Mouse (Mus musculus): Measurements from ENCODE around the gene Nat8f1. TPM values are rescaled to one million over a fixed set of nuclear protein-coding genes. Genes with fewer than 3 reads are reported as not detected.
"Not testable (repeated sequence)": the region's sequence is repeated elsewhere in the genome, so short reads cannot be mapped to it uniquely, and the experiment has no call there.

The Nat8f1 gene
- polyA plus RNA-seq, 1 experiment from 2014 or later = 6.8 TPM

- peak overlapping the region; percentile 59 for H3K4me3 ChIP-seq (ENCODE audit: low read depth, low read length)
- ATAC-seq (replicated peaks; ENCODE audit: low FRiP score) = no peak
- peak overlapping the region; percentile 66 for H3K4me2 ChIP-seq
- 4% methylated on average over 11 of the region's 11 CpGs for WGBS
- no peak for DNase-seq (ENCODE audit: low spot score)
- H3K4me1 ChIP-seq (replicated peaks; ENCODE audit: control insufficient read depth, insufficient read depth, low read length) = peaks cover 7% of the 10 kb centered on the region; the same call in 1 of the 2 replicates
- no peaks in the 10 kb centered on the region for H3K9me3 ChIP-seq (ENCODE audit: control insufficient read depth, low read length)
- no peaks in the 10 kb centered on the region for H3K27me3 ChIP-seq (replicated peaks; ENCODE audit: control insufficient read depth, insufficient read depth, low read length)
- peak overlapping the region; percentile 79; the same call in 1 of the 2 replicates for H3K27ac ChIP-seq (ENCODE audit: low read depth, low read length)
- H3K9ac ChIP-seq (ENCODE audit: low read depth, low read length) = peak overlapping the region; percentile 83
- H3K36me3 ChIP-seq (ENCODE audit: control insufficient read depth, insufficient read depth, low read length) = no peaks in the 10 kb centered on the region
These were observed 347 bp downstream of the Nat8f1 start for GRCm38 (mm10) chr6:85915141-85915538.

GRCm38 (mm10) chr6:85911587-85911986 is 3.9 kb downstream of the Nat8f1 start, which contains the start of gene Tprkb:
Gene Tprkb (plus strand): TSS chr6:85911865.
- H3K9ac ChIP-seq (ENCODE audit: low read depth, low read length) = no peak within 1 kb of the TSS
- no peaks in the 10 kb centered on the region for H3K36me3 ChIP-seq (ENCODE audit: control insufficient read depth, insufficient read depth, low read length)
- H3K9me3 ChIP-seq (ENCODE audit: control insufficient read depth, low read length) = no peaks in the 10 kb centered on the region
- H3K4me1 ChIP-seq (replicated peaks; ENCODE audit: control insufficient read depth, insufficient read depth, low read length) = peaks cover 6% of the 10 kb centered on the region; the same call in 1 of the 2 replicates
- no peak within 1 kb of the TSS for H3K4me2 ChIP-seq
- no peak within 1 kb of the TSS for H3K27ac ChIP-seq (ENCODE audit: low read depth, low read length)
- no peaks in the 10 kb centered on the region for H3K27me3 ChIP-seq (replicated peaks; ENCODE audit: control insufficient read depth, insufficient read depth, low read length)
- ATAC-seq (replicated peaks; ENCODE audit: low FRiP score) (no peak), DNase-seq (ENCODE audit: low spot score) (no peak)
- 74% methylated on average over 3 of the region's 3 CpGs for WGBS
- no peak within 1 kb of the TSS for H3K4me3 ChIP-seq (ENCODE audit: low read depth, low read length)

GRCm38 (mm10) chr6:85909704-85910103 is 5.8 kb downstream of the Nat8f1 start:
- Histone ChIP-seq H3K9ac (ENCODE audit: low read depth, low read length) (no peak overlapping the region), H3K4me3 (ENCODE audit: low read depth, low read length) (no peak overlapping the region), H3K9me3 (ENCODE audit: control insufficient read depth, low read length) (no peaks in the 10 kb centered on the region), H3K27ac (ENCODE audit: low read depth, low read length) (no peak overlapping the region), H3K27me3 (replicated peaks; ENCODE audit: control insufficient read depth, insufficient read depth, low read length) (no peaks in the 10 kb centered on the region), H3K4me2 (no peak overlapping the region), H3K36me3 (ENCODE audit: control insufficient read depth, insufficient read depth, low read length) (no peaks in the 10 kb centered on the region), H3K4me1 (replicated peaks; ENCODE audit: control insufficient read depth, insufficient read depth, low read length) (0 out of 2 replicates have a peak, but pooled peaks cover under 1% of the 10 kb centered on the region)
- DNase-seq (ENCODE audit: low spot score) = no peak
- ATAC-seq (replicated peaks; ENCODE audit: low FRiP score) = no peak
- 88% methylated on average over 1 of the region's 1 CpGs for WGBS

- H3K4me3 ChIP-seq (ENCODE audit: low read depth, low read length) = no peak overlapping the region
- H3K4me1 ChIP-seq (replicated peaks; ENCODE audit: control insufficient read depth, insufficient read depth, low read length) = no peaks in the 10 kb centered on the region
- no peaks in the 10 kb centered on the region for H3K9me3 ChIP-seq (ENCODE audit: control insufficient read depth, low read length)
- H3K27me3 ChIP-seq (replicated peaks; ENCODE audit: control insufficient read depth, insufficient read depth, low read length) = no peaks in the 10 kb centered on the region
- no peaks in the 10 kb centered on the region for H3K36me3 ChIP-seq (ENCODE audit: control insufficient read depth, insufficient read depth, low read length)
- H3K9ac ChIP-seq (ENCODE audit: low read depth, low read length) = no peak overlapping the region
- H3K4me2 ChIP-seq = no peak overlapping the region
- no peak overlapping the region for H3K27ac ChIP-seq (ENCODE audit: low read depth, low read length)
- 54% methylated on average over 3 of the region's 3 CpGs for WGBS
- no peak for DNase-seq (ENCODE audit: low spot score)
- ATAC-seq (replicated peaks; ENCODE audit: low FRiP score) = no peak
These were observed 7.1 kb downstream of the Nat8f1 start for GRCm38 (mm10) chr6:85908341-85908740.

GRCm38 (mm10) chr6:85906911-85907351 is 8.6 kb downstream of the Nat8f1 start:
- H3K4me3 ChIP-seq (ENCODE audit: low read depth, low read length); H3K27me3 ChIP-seq (replicated peaks; ENCODE audit: control insufficient read depth, insufficient read depth, low read length); H3K27ac ChIP-seq (ENCODE audit: low read depth, low read length); H3K4me2 ChIP-seq; H3K9ac ChIP-seq (ENCODE audit: low read depth, low read length); H3K9me3 ChIP-seq (ENCODE audit: control insufficient read depth, low read length); H3K36me3 ChIP-seq (ENCODE audit: control insufficient read depth, insufficient read depth, low read length); ATAC-seq (replicated peaks; ENCODE audit: low FRiP score); H3K4me1 ChIP-seq (replicated peaks; ENCODE audit: control insufficient read depth, insufficient read depth, low read length); DNase-seq (ENCODE audit: low spot score): not testable (repeated sequence)
- WGBS = 69% methylated on average over 2 of the region's 2 CpGs

- not testable (repeated sequence) for H3K4me1 ChIP-seq (replicated peaks; ENCODE audit: control insufficient read depth, insufficient read depth, low read length); H3K9ac ChIP-seq (ENCODE audit: low read depth, low read length); H3K27ac ChIP-seq (ENCODE audit: low read depth, low read length); H3K9me3 ChIP-seq (ENCODE audit: control insufficient read depth, low read length); H3K27me3 ChIP-seq (replicated peaks; ENCODE audit: control insufficient read depth, insufficient read depth, low read length); H3K36me3 ChIP-seq (ENCODE audit: control insufficient read depth, insufficient read depth, low read length)
- WGBS = 15% methylated on average over 20 of the region's 20 CpGs
- Histone ChIP-seq H3K4me3 (ENCODE audit: low read depth, low read length) (peak within 1 kb of the TSS; percentile 38), H3K4me2 (peak within 1 kb of the TSS; percentile 49)
- peak; percentile 82 for ATAC-seq (replicated peaks; ENCODE audit: low FRiP score)
- peak; percentile 57 for DNase-seq (ENCODE audit: low spot score)
These were observed 10.8 kb downstream of the Nat8f1 start, which contains the start of gene Nat8f4 for GRCm38 (mm10) chr6:85904642-85905061. Gene Nat8f4 (minus strand): TSS chr6:85904884.

- Histone ChIP-seq H3K4me2 (no peak overlapping the region), H3K9ac (ENCODE audit: low read depth, low read length) (no peak overlapping the region), H3K9me3 (ENCODE audit: control insufficient read depth, low read length) (no peaks in the 10 kb centered on the region), H3K4me1 (replicated peaks; ENCODE audit: control insufficient read depth, insufficient read depth, low read length) (no peaks in the 10 kb centered on the region), H3K27ac (ENCODE audit: low read depth, low read length) (no peak overlapping the region), H3K36me3 (ENCODE audit: control insufficient read depth, insufficient read depth, low read length) (no peaks in the 10 kb centered on the region), H3K4me3 (ENCODE audit: low read depth, low read length) (no peak overlapping the region), H3K27me3 (replicated peaks; ENCODE audit: control insufficient read depth, insufficient read depth, low read length) (no peaks in the 10 kb centered on the region)
- no peak for ATAC-seq (replicated peaks; ENCODE audit: low FRiP score)
- WGBS = 70% methylated on average over 2 of the region's 2 CpGs
- no peak for DNase-seq (ENCODE audit: low spot score)
These were observed 13.2 kb downstream of the Nat8f1 start for GRCm38 (mm10) chr6:85902303-85902702.

GRCm38 (mm10) chr6:85898596-85899475 is 16.7 kb downstream of the Nat8f1 start:
- 69% methylated on average over 6 of the region's 8 CpGs for WGBS
- not testable (repeated sequence) for H3K27ac ChIP-seq (ENCODE audit: low read depth, low read length); DNase-seq (ENCODE audit: low spot score)

More at GRCm38 (mm10) chr6:85898596-85899475, 16.7 kb downstream of the Nat8f1 start:
- H3K4me1 ChIP-seq (replicated peaks; ENCODE audit: control insufficient read depth, insufficient read depth, low read length); H3K9ac ChIP-seq (ENCODE audit: low read depth, low read length); H3K4me2 ChIP-seq; H3K9me3 ChIP-seq (ENCODE audit: control insufficient read depth, low read length); H3K27me3 ChIP-seq (replicated peaks; ENCODE audit: control insufficient read depth, insufficient read depth, low read length); H3K4me3 ChIP-seq (ENCODE audit: low read depth, low read length); ATAC-seq (replicated peaks; ENCODE audit: low FRiP score); H3K36me3 ChIP-seq (ENCODE audit: control insufficient read depth, insufficient read depth, low read length): not testable (repeated sequence)

All from liver, embryonic 11.5 days (tissue).